Mouse (Mus musculus) E14TG2a.4 (cell line): ENCODE results near the gene Rgma.
A peak's percentile ranks its signal among the peaks of the same experiment; 100 is the strongest.

Experiments used
- H3K27me3 ChIP-seq: 2 replicates; pipeline ENCODE4 v1.6.1; 2014; ENCODE audit warnings: low read length, control low read depth; ENCODE audit not compliant: insufficient read depth
- H3K36me3 ChIP-seq: 2 replicates; pipeline ENCODE4 v1.6.1; 2014; ENCODE audit warnings: low read length, control low read depth; ENCODE audit not compliant: insufficient read depth
- H3K4me1 ChIP-seq: replicated peaks from 2 replicates; pipeline ENCODE4 v1.6.1; 2014; ENCODE audit warnings: low read depth, low read length, control low read depth
- H3K4me3 ChIP-seq: replicated peaks from 2 replicates; pipeline ENCODE4 v1.5.1; 2014; ENCODE audit warnings: mild to moderate bottlenecking, low read length
- H3K9me3 ChIP-seq: 2 replicates; pipeline ENCODE4 v1.6.1; 2014; ENCODE audit warnings: low read length, control low read depth
- CTCF ChIP-seq: conservative IDR thresholded peaks from 2 replicates; pipeline ENCODE4 v1.5.1; 2014; ENCODE audit warnings: low read length
- NANOG ChIP-seq: IDR thresholded peaks from 2 replicates; pipeline ENCODE4 v1.6.1; 2014; ENCODE audit warnings: borderline replicate concordance, low read length, mixed read lengths
- POU5F1 ChIP-seq: IDR thresholded peaks from 2 replicates; pipeline ENCODE4 v1.6.1; 2014; ENCODE audit warnings: low read length, borderline replicate concordance

Rgma gene

DNA sequence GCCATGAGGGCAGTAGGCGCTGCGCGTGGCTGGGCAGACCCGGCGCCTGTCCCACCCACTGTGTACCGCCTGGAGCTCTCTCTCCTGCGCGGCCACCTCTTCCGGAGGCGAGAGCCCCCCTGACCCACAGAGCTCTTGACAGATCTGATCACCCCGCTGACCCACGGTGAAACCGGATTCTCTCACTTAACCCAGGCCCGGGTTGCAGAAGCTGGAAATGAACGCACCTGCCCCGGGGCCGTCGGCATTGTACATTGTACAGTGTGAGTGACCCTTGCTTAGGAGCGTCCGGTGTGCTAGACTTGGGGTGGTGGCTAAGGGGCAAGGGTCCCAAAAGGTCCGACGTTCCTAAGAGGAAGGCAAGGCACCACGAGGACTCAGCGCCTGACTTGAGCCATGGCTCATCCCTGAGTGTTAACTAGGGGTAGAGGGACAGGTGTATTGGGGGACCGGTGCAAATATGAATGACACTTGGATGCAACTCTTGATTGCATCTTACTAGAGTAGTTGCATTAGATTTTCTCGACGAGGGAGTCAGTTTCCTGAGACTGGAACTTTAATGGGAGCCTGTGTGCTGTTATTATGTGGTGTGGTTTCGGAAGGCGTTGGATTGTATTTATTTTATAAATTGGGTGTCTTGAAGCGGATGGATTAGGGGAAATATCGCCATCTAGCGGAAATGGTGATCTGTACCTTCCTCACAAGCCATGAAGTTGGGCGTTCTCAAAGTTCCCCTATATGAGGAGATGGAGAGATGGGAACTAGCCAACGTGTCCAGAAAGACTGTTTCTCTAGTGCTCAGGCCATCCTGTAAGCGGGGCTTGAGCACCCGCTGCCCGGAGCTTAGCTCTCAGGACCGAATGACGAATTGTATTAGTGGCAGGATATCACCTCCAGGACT is 1.0 kb downstream of the Rgma start:
- peaks cover 94% of the 10 kb centered on the region for H3K27me3 ChIP-seq

DNA sequence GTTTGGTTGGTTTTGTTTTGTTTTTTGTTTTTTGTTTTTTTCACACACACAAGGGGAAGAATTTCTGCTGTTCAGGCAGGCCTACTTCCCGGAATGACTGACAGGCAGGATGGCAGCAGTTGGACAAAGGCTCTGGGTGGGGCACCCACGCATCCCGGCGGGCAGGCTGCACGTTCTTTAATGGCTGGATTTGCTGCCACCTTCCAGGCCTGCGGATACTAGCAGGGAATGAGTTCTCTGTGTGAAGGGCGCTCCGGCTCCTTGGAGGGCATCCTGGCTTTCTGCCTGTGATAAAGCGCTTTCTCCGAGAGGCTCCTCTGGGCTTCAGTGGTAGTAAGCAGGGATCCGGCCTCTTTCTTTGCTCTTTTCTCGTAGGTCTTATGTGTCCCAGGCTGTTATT is 2.0 kb downstream of the Rgma start:
- peaks cover 92% of the 10 kb centered on the region for H3K27me3 ChIP-seq
- no peaks in the 10 kb centered on the region for H3K36me3 ChIP-seq
- no peak for TF ChIP-seq NANOG
- TF ChIP-seq POU5F1 = no peak
- no peak for TF ChIP-seq CTCF
- H3K9me3 ChIP-seq = peaks cover 3% of the 10 kb centered on the region; the same call in 1 of the 2 replicates
- H3K4me3 ChIP-seq = no peak overlapping the region
- H3K4me1 ChIP-seq = peaks cover 55% of the 10 kb centered on the region

More for the DNA sequence above, 1.0 kb downstream of the Rgma start:
- H3K36me3 ChIP-seq = no peaks in the 10 kb centered on the region
- no peak for TF ChIP-seq POU5F1
- peak; percentile 65 for TF ChIP-seq CTCF
- H3K9me3 ChIP-seq = peaks cover 9% of the 10 kb centered on the region
- peak overlapping the region; percentile 83 for H3K4me3 ChIP-seq
- peaks cover 59% of the 10 kb centered on the region for H3K4me1 ChIP-seq

DNA sequence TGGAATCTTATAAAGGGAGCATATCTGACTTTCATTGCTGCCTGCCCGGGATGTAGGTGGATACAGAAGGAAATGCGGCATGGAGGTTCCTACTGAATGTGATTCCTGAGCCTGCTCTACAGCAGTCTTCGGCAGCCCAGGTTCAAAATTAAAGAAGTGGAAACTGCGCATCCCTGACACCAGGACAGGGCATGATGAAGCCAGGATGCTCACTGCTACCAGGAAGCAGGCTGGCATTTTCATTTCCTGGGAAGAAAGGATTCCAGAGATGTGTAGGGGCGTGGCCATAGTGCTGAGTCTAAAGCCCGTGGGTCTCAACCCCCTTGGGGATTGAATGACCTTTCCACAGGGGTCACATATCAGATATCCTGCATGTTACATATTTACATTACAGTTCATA is 2.7 kb downstream of the Rgma start:
- H3K4me3 ChIP-seq = no peak overlapping the region
- H3K9me3 ChIP-seq = peaks cover 3% of the 10 kb centered on the region; the same call in 1 of the 2 replicates
- H3K4me1 ChIP-seq = peaks cover 54% of the 10 kb centered on the region
- no peaks in the 10 kb centered on the region for H3K36me3 ChIP-seq
- TF ChIP-seq CTCF (no peak), NANOG (no peak), POU5F1 (no peak)
- H3K27me3 ChIP-seq = peaks cover 92% of the 10 kb centered on the region

DNA sequence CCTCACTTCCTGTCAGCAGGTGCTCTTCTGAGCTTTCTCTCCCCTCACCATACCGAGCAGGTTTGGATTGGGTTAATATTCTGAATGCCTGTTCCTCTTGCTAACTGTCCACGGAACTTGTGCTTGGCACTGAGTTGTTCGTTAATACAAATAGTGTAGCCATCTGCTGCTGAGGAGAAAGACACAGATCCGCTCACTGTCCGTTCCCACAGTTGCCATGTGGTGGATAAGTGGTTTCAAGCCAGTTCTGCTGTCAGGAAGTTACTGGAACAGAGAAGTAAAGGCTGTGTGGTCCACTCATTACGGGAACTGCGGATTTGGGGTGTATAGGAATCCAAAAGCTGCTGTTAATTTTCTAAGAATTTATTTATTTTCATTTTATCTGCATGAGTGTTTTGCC is 7.5 kb downstream of the Rgma start:
- TF ChIP-seq CTCF (no peak), NANOG (no peak), POU5F1 (no peak)
- H3K4me1 ChIP-seq = peaks cover 20% of the 10 kb centered on the region

DNA sequence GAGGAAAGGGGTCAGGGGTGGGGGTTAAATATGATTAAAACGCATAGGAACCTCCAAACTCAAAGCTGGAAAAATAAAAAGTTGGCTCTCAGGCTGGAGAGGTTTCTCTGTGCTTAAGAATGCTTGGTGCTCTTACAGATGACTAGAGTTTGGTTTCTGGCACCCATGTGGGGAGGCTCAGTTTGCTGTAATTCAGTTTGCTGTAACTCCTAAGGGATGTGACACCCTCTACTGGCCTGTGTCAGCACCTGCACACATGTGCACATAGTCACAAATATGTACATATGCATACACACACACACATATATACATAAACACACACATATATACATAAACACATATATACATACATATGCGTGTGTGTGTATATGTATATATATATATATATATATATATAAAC is 13.6 kb downstream of the Rgma start:
- Histone ChIP-seq H3K4me3 (no peak overlapping the region), H3K9me3 (no peaks in the 10 kb centered on the region; the same call in 1 of the 2 replicates), H3K4me1 (peaks cover 43% of the 10 kb centered on the region), H3K36me3 (no peaks in the 10 kb centered on the region), H3K27me3 (peaks cover 86% of the 10 kb centered on the region)
- TF ChIP-seq CTCF = peak; percentile 33
- no peak for TF ChIP-seq NANOG

More for the DNA sequence above, 7.5 kb downstream of the Rgma start:
- Histone ChIP-seq H3K27me3 (peaks cover 86% of the 10 kb centered on the region), H3K36me3 (no peaks in the 10 kb centered on the region), H3K9me3 (no peaks in the 10 kb centered on the region; the same call in 1 of the 2 replicates), H3K4me3 (no peak overlapping the region)

DNA sequence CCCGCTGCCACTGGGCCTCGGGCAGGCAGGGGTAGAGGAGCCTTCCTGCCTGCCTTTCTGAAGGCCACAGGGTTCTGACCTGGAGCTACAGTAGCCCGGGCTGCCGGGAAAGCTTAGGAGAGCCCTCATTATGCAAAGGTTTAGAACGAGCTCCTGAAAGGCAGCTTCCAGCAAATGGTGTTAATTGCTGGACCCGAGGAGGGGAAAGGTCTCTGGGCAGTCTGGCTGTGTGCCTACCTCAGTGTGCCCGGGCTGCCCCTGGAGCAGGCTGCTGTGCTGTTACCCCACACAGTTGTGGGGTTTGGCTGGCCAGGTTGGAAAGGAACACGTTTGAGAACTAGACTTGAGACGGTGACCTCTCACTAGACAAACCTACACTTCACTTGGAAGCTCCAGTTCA is 14.1 kb downstream of the Rgma start:
- peak overlapping the region; percentile 45; the same call in 1 of the 2 replicates for H3K4me3 ChIP-seq
- H3K36me3 ChIP-seq = no peaks in the 10 kb centered on the region
- H3K27me3 ChIP-seq = peaks cover 86% of the 10 kb centered on the region
- peaks cover 45% of the 10 kb centered on the region for H3K4me1 ChIP-seq
- TF ChIP-seq CTCF (no peak), NANOG (no peak), POU5F1 (no peak)
- no peaks in the 10 kb centered on the region; the same call in 1 of the 2 replicates for H3K9me3 ChIP-seq

DNA sequence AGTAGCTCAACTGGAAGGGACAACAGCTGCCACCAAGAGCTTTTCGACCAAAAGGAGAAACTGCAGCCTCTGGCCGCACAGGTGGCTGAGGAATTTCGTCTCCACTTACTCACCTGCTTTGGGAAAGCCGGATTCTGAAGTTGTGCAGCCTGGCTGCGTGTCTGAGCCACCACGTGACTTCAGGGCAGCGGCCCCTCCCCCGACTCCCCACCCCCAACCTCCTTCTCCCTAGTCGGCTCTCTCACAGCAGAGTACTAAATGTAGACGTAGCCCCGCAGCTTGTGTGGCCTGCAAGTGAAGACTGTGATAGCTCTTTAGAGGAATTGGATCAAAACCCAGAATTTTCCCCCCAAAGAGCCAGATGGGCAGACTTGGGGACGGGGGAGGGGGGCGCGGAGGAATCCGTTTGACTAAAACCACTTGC is 14.6 kb downstream of the Rgma start:
- TF ChIP-seq POU5F1 (no peak), CTCF (no peak), NANOG (no peak)
- H3K4me3 ChIP-seq = peak overlapping the region; percentile 80
- peaks cover 45% of the 10 kb centered on the region for H3K4me1 ChIP-seq
- no peaks in the 10 kb centered on the region for H3K36me3 ChIP-seq
- peaks cover 89% of the 10 kb centered on the region for H3K27me3 ChIP-seq
- no peaks in the 10 kb centered on the region; the same call in 1 of the 2 replicates for H3K9me3 ChIP-seq

DNA sequence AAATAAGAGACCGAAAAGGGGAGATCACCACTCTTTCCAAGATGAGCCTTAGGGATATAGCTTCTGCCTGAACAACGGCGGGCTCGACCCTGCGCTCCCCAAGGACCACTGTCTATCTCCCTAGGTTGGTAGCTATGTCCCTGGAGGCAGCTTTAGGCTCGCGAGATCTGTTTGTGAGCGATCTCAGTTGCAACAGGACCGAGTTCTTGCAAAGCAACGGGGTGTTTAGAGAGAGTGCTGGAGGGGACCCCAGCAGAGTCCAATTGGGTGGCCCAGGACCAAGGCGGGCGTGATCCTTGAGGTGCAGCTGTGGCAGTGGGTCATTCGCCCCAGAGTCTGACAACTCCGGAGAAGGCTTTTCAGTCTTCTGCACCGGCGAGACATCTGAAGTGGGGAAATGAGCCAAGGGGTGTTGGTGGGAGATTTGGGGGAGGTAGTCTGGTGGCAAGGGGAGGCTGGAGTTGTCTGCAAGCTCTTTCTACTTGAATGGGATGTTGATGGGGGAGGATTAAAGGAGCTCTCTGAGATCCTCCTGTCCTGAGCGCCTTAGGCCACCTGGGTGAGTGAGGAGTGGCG is 15.2 kb downstream of the Rgma start:
- peaks cover 89% of the 10 kb centered on the region for H3K27me3 ChIP-seq
- H3K4me3 ChIP-seq = peak overlapping the region; percentile 80
- peaks cover 45% of the 10 kb centered on the region for H3K4me1 ChIP-seq
- no peaks in the 10 kb centered on the region for H3K36me3 ChIP-seq
- TF ChIP-seq CTCF (no peak), NANOG (no peak), POU5F1 (no peak)
- H3K9me3 ChIP-seq = no peaks in the 10 kb centered on the region; the same call in 1 of the 2 replicates

DNA sequence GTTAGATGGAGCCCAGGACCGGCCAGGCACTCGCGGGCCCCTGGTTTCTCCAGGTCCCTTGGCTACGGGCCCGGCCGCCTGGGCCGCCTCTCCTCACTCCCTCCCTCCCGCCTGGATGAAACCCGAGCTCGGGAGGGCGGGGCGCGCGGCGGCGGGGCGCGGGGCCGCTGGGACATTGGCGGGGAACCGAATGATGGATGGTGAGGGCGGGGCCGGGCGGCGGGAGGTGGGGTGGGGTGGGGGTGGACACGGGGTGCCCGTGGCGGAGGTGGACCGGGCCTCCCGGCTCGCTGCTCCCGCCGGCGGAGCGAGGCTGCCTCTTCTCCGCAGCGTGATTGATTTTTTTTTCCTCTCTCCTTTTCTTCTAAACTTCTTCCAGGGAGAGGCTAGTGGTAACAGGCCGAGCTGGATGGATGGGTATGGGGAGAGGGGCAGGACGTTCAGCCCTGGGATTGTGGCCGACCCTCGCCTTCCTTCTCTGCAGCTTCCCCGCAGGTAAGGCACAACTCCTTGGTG is 15.8 kb downstream of the Rgma start:
- Histone ChIP-seq H3K36me3 (no peaks in the 10 kb centered on the region), H3K4me3 (peak overlapping the region; percentile 80), H3K27me3 (peaks cover 94% of the 10 kb centered on the region), H3K4me1 (peaks cover 45% of the 10 kb centered on the region), H3K9me3 (no peaks in the 10 kb centered on the region; the same call in 1 of the 2 replicates)
- TF ChIP-seq NANOG (no peak), CTCF (no peak)
